Mouse (Mus musculus) C2C12 (cell line): Measurements from ENCODE around the gene 2200002J24Rik. TPM values are rescaled to one million over a fixed set of nuclear protein-coding genes. Genes with fewer than 3 reads are reported as not detected.

ENCODE experiments used
- H3K27me3 ChIP-seq: one replicate; pipeline ENCODE4 v1.6.1; 2011; ENCODE audit not compliant: control insufficient read depth, insufficient read depth, insufficient read length
- H3K36me3 ChIP-seq: one replicate; pipeline ENCODE4 v1.6.1; 2011; ENCODE audit not compliant: control insufficient read depth, insufficient read depth
- H3K4me3 ChIP-seq: one replicate; pipeline ENCODE4 v1.5.1; 2011; ENCODE audit warnings: mild to moderate bottlenecking, control low read depth; ENCODE audit not compliant: poor library complexity, insufficient read depth, severe bottlenecking
- H3K79me2 ChIP-seq: one replicate; pipeline ENCODE4 v1.6.1; 2011; ENCODE audit not compliant: control insufficient read depth, insufficient read depth
- H3K79me3 ChIP-seq: one replicate; pipeline ENCODE4 v1.6.1; 2011; ENCODE audit warnings: low read depth, control low read depth
- H3ac ChIP-seq: one replicate; pipeline ENCODE3; 2011; ENCODE audit warnings: low read depth; ENCODE audit not compliant: control insufficient read depth, insufficient read length
- CEBPB ChIP-seq: IDR thresholded peaks from one replicate; pipeline ENCODE4 v1.6.1; 2011; ENCODE audit warnings: low read depth, mild to moderate bottlenecking, control low read depth, moderate library complexity
- CTCF ChIP-seq: IDR thresholded peaks from one replicate; pipeline ENCODE4 v1.5.1; 2011; ENCODE audit not compliant: control insufficient read depth, insufficient read depth, insufficient read length
- FOSL1 ChIP-seq: IDR thresholded peaks from one replicate; pipeline ENCODE4 v1.8.0; 2011; ENCODE audit warnings: mild to moderate bottlenecking, low read length; ENCODE audit not compliant: poor library complexity, insufficient read depth, severe bottlenecking
- MAX ChIP-seq: IDR thresholded peaks from one replicate; pipeline ENCODE4 v1.6.1; 2011; ENCODE audit warnings: mild to moderate bottlenecking, control low read depth
- MYOD1 ChIP-seq: IDR thresholded peaks from one replicate; pipeline ENCODE4 v1.6.1; 2011; ENCODE audit warnings: low read depth; ENCODE audit not compliant: control insufficient read depth, insufficient read length
- MYOG ChIP-seq: IDR thresholded peaks from one replicate; pipeline ENCODE4 v1.6.1; 2011; ENCODE audit not compliant: control insufficient read depth, insufficient read length; ENCODE audit errors: extremely low read depth
- USF1 ChIP-seq: IDR thresholded peaks from one replicate; pipeline ENCODE4 v1.6.1; 2011; ENCODE audit warnings: low read depth, mild to moderate bottlenecking, control low read depth, moderate library complexity
- polyA plus RNA-seq: library from polyadenylated mRNA; unstranded; fragments of >200 nt; fragmentation: generic; extraction: Trizol; gene quantifications from one replicate; pipeline ENCODE4 v1.2.1, GENCODE M21; 2012; ENCODE audit warnings: missing spikeins

2200002J24Rik gene
- polyA plus RNA-seq, 1 experiment = not detected

DNA sequence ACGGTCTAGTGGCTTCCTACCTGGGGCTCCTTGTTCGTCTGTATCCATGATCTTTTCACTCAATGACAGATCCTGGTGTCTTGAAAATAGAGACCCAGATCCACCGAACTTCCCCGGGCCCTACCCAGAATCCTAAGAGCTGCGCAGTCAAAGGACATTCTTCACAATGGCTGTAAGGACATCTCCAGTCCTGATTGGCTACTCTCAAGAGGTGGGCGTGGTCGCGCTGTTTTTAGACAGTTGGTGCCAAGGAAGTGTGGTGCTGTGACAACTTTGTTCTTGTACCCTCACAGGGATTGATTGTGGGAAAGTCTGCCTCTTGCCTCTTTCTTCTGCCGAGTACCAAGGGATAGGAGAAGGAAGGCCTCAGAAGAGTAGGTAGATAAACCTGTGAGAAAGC is 27.2 kb upstream of the 2200002J24Rik start, which contains the start of gene Pmis2:
Pmis2 (minus strand) TSS at position 126 of the 400 bp plus-strand sequence.
- no peaks in the 10 kb centered on the region for H3K79me2 ChIP-seq
- no peak within 1 kb of the TSS for H3K4me3 ChIP-seq
- peaks cover 24% of the 10 kb centered on the region for H3K27me3 ChIP-seq
- no peak within 1 kb of the TSS for H3ac ChIP-seq
- H3K36me3 ChIP-seq = no peaks in the 10 kb centered on the region
- no peaks in the 10 kb centered on the region for H3K79me3 ChIP-seq
- TF ChIP-seq MYOG (no peak), MYOD1 (no peak), USF1 (no peak), MAX (no peak), CEBPB (no peak), CTCF (no peak), FOSL1 (no peak)

DNA sequence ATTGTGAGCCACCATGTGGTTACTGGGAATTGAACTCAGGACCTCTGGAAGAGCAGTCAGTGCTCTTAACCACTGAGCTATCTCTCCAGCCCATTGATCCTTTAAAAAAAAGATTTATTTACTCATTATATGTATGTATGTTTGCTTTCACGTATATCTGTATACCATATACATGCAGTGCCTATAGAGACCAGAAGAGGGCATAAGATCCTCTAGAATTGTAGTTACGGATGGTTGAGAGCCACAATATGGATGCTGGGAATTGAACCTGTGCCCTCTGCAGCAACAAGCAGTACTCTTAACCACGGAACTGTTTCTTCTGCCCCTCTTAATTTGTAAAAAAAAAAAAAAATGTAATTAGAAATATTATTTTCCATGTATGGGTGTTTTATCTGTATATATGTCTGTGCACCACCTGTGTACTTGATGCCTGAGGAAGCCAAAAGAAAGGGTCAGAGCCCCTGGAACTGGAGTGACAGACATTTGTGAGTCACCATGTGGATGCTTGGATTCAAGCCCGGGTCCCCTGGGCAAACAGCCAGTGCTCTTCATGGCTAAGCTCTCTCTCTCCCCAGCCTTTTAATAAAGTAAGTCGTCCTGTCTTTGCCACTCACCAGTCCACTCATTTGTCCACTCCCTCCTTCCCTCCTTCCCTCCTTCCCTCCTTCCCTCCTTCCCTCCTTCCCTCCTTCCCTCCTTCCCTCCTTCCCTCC is 20.3 kb upstream of the 2200002J24Rik start:
- H3K79me2 ChIP-seq = no peaks in the 10 kb centered on the region
- H3K79me3 ChIP-seq = no peaks in the 10 kb centered on the region
- H3K36me3 ChIP-seq = no peaks in the 10 kb centered on the region
- H3K4me3 ChIP-seq = no peak overlapping the region
- no peak for TF ChIP-seq MYOG
- no peak for TF ChIP-seq CTCF
- TF ChIP-seq FOSL1 = no peak
- TF ChIP-seq MAX = no peak
- TF ChIP-seq CEBPB = no peak
- TF ChIP-seq MYOD1 = no peak
- no peak for TF ChIP-seq USF1
- H3ac ChIP-seq = no peak overlapping the region
- H3K27me3 ChIP-seq = peaks cover 28% of the 10 kb centered on the region

DNA sequence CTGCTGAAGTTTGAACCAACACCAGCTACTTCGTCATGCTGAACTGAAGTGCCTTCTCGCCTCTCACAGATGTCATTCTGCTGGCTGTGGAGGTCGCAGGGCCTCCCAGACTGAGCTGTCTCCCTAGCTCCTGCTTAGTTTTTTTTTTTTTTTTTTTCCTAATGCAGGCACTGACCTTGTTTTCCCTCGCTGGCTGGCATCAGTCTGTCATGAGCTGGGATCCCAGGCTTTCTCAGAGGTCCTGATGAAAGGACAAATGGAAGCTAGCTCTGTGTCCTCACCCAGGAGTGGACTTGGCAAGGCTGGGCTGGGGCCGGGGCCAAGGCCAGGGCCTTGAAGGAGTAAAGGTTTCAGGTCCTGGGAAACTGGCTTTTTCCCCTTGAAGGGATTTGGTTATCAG is 16.8 kb upstream of the 2200002J24Rik start:
- peaks cover 14% of the 10 kb centered on the region for H3K27me3 ChIP-seq
- no peaks in the 10 kb centered on the region for H3K79me2 ChIP-seq

DNA sequence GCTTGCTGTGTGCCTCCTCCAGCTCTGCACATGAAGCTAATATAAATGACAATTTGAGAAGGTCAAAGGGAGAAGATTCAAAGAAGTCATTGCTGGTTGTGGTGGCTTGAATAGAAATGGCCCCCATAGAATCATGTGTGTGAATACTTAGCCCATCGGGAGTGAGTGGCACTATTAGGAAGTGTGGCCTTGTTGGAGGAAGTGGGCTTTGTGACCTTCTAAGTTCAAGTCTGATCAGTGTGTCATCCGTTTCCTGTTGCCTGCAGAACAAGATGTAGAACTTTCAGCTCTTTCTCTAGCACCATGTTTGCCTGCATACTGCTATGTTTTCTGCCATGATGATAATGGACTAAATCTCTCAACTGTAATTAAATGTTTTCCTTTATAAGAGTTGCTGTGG is 15.3 kb upstream of the 2200002J24Rik start:
- H3K79me3 ChIP-seq = no peaks in the 10 kb centered on the region
- peaks cover 23% of the 10 kb centered on the region for H3K27me3 ChIP-seq
- no peak overlapping the region for H3K4me3 ChIP-seq
- H3K79me2 ChIP-seq = no peaks in the 10 kb centered on the region
- TF ChIP-seq CTCF = no peak
- no peak for TF ChIP-seq USF1
- TF ChIP-seq MYOG = no peak
- no peak for TF ChIP-seq MAX
- no peak for TF ChIP-seq CEBPB
- TF ChIP-seq FOSL1 = no peak
- no peak for TF ChIP-seq MYOD1
- no peak overlapping the region for H3ac ChIP-seq
- no peaks in the 10 kb centered on the region for H3K36me3 ChIP-seq

More for the DNA sequence above, 16.8 kb upstream of the 2200002J24Rik start:
- H3K4me3 ChIP-seq = no peak overlapping the region
- TF ChIP-seq FOSL1 = no peak
- no peak for TF ChIP-seq MYOG
- TF ChIP-seq CEBPB = no peak
- TF ChIP-seq USF1 = no peak
- no peak for TF ChIP-seq MAX
- TF ChIP-seq MYOD1 = no peak
- no peak for TF ChIP-seq CTCF
- no peak overlapping the region for H3ac ChIP-seq
- H3K79me3 ChIP-seq = no peaks in the 10 kb centered on the region
- no peaks in the 10 kb centered on the region for H3K36me3 ChIP-seq

DNA sequence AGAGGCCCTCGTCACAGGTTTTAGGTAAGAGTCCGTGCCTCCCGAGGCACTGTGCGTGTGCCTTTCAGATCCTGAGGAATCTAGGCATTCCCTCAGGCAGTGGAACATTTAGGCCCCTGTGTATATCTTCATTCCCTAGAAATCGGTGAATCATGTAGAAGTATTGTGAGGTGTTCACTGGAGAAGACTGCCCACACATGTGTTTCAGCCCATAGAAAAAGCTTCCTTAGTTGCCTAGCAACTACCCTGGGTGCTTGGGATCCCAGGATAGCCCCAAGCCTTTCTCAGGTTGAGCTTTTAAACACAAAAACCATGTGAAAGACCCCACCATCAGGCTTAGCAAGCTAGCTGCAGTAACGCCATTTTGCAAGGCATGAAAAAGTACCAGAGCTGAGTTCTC is 10.4 kb upstream of the 2200002J24Rik start:
- peaks cover 13% of the 10 kb centered on the region for H3K27me3 ChIP-seq
- H3K36me3 ChIP-seq = no peaks in the 10 kb centered on the region
- no peak overlapping the region for H3K4me3 ChIP-seq
- no peaks in the 10 kb centered on the region for H3K79me2 ChIP-seq
- no peak for TF ChIP-seq USF1
- TF ChIP-seq MYOD1 = no peak
- TF ChIP-seq CTCF = no peak
- TF ChIP-seq MYOG = no peak
- no peak for TF ChIP-seq FOSL1
- TF ChIP-seq MAX = no peak
- TF ChIP-seq CEBPB = no peak
- H3ac ChIP-seq = no peak overlapping the region
- no peaks in the 10 kb centered on the region for H3K79me3 ChIP-seq

DNA sequence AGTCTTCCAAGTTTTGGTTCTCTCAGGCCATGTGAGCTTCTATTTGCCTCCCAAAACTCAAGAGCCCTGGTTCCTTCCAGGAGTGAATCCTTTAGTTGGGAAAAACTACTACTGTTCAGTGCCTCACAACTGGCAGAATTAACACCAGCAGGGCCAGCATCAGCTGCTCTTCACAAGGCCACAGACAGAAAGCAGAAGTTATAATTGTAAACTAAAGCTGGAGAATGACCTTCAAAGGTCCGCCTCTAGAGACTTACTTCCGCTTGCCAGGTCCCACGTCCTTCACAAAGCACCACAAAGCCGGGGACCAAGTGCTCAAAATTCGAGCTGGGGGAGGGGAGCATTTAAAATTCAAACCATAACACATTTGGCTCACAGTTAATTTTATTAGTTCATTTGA is 625 bp upstream of the 2200002J24Rik start:
- Histone ChIP-seq H3K79me2 (no peaks in the 10 kb centered on the region), H3ac (no peak overlapping the region), H3K36me3 (no peaks in the 10 kb centered on the region), H3K4me3 (no peak overlapping the region), H3K79me3 (no peaks in the 10 kb centered on the region), H3K27me3 (no peaks in the 10 kb centered on the region)
- TF ChIP-seq USF1 = no peak
